Mouse (Mus musculus) myocyte (in vitro differentiated cells): Measurements from ENCODE around the gene Rsph14.

Experiments
- CEBPB ChIP-seq: IDR thresholded peaks from 2 replicates; pipeline ENCODE4 v1.6.1; 2011; ENCODE audit warnings: mild to moderate bottlenecking, moderate library complexity; ENCODE audit not compliant: poor library complexity, insufficient read depth, severe bottlenecking
- MAX ChIP-seq: IDR thresholded peaks from one replicate; pipeline ENCODE4 v1.6.1; 2011; ENCODE audit warnings: low read depth, mild to moderate bottlenecking, control low read depth
- POLR2A ChIP-seq: IDR thresholded peaks from one replicate; pipeline ENCODE4 v1.6.1; 2011; ENCODE audit warnings: low read depth, mild to moderate bottlenecking, control low read depth, moderate library complexity; ENCODE audit not compliant: insufficient read length
- POLR2AphosphoS2 ChIP-seq: IDR thresholded peaks from one replicate; pipeline ENCODE4 v1.6.1; 2011; ENCODE audit warnings: low read depth, control low read depth; ENCODE audit not compliant: insufficient read length
- TCF12 ChIP-seq: IDR thresholded peaks from one replicate; pipeline ENCODE4 v1.6.1; 2011; ENCODE audit warnings: mild to moderate bottlenecking, control low read depth; ENCODE audit not compliant: poor library complexity, insufficient read depth, severe bottlenecking
- USF1 ChIP-seq: IDR thresholded peaks from one replicate; pipeline ENCODE4 v1.6.1; 2011; ENCODE audit warnings: low read depth, mild to moderate bottlenecking, control low read depth, moderate library complexity

- TF ChIP-seq MAX (no peak), POLR2AphosphoS2 (no peak), USF1 (no peak), CEBPB (no peak), POLR2A (no peak), TCF12 (no peak)
These were observed 15.9 kb downstream of the Rsph14 start for GRCm38 (mm10) chr10:75016481-75016880.
